Mouse (Mus musculus) cerebellum, adult 9-11 months (tissue): ENCODE measurements around the gene Ddx46.

Source experiments
- DNase-seq: peaks from one replicate; pipeline ENCODE4 v3.0.0; 2022

Ddx46 gene

DNA sequence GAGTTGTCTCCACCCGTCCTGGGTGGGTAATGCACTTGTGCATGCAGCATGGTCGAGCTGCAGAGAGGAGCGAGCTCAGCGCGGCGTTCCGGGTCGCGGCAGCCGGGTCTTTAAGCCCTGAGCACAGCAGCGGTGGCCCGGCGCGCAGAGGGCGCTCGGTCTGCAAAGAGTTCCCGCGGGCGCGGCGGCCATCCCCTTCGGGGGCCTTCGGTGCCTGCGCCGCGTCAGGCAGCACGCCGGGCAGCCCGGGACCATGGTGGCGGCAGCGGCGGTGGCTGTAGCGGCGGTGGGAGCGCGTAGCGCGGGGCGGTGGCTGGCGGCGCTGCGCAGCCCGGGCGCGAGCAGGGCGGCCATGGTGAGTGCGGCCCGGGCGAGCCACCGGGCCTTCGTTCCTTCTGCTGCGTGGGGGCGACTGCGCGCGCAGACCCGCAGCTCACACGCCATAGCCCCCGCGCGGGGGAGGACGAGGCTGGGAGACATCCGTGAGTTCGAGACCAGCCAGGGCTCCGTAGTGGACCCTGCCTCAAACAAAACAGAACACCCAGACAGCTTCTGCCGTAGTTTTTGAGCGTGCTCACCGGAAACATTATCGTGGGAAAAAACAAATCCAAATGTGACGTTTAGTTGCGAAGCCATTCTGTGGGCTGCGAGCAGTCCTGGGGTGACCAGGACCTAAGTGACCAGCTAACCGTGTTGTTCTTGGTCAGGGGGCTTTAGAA, 92.5 kb downstream of the Ddx46 start, which contains the start of gene Pcbd2:
Gene Pcbd2 (plus strand): TSS at position 249 of the 719 bp plus-strand sequence.
- DNase-seq: peak; percentile 85

DNA sequence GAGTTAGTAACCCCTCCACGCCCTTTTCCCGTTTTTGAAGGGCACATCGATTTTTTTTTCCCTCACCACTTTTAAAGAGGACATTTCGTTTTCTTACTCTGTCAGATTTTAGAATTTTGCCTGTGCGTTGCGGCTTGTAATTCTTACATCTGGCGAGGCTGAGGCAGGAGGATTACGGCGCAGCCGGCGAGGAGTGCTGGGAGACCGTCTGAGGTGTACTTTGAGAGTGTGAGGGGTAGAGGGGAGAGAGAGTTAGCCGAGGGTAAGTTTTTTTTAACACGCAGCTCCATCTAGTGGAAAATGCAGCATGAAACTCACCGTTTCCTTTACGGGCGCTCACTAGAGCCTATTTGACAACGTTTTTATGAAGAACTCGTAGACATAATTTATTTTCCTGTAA, 93.0 kb downstream of the Ddx46 start:
- DNase-seq: peak; percentile 67

DNA sequence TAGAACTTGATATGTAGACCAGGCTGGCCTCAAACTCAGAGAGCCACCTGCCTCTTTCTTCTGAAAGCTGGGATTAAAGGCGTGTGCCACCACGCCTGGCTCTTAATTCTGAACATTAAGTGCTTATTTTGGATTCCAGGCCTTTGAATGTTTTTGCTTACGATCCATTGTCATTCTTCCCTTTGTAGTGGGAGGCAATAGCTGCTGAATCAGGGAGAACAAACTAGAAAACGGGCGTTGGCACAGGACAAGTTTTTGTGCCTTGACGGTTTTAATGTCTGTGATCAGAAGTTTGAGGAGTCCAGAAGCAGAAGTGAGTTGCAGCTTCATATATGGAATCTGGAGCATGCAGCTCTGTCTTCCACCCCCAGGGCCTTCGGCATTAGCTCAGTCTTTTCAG, 95.9 kb downstream of the Ddx46 start:
- no peak for DNase-seq
